Mouse (Mus musculus) embryonic fibroblast, embryonic 13.5 days (primary cell): Measurements from ENCODE around the gene Spg7.

ENCODE experiments used
- CTCF ChIP-seq: IDR thresholded peaks from 2 replicates; pipeline ENCODE4 v1.5.1; 2011; ENCODE audit warnings: mild to moderate bottlenecking, control low read depth, low read length, moderate library complexity, borderline replicate concordance; ENCODE audit not compliant: insufficient read depth
- POLR2A ChIP-seq: IDR thresholded peaks from 2 replicates; pipeline ENCODE4 v1.6.1; 2011; ENCODE audit warnings: low read depth, mild to moderate bottlenecking, control low read depth, low read length, moderate library complexity

DNA sequence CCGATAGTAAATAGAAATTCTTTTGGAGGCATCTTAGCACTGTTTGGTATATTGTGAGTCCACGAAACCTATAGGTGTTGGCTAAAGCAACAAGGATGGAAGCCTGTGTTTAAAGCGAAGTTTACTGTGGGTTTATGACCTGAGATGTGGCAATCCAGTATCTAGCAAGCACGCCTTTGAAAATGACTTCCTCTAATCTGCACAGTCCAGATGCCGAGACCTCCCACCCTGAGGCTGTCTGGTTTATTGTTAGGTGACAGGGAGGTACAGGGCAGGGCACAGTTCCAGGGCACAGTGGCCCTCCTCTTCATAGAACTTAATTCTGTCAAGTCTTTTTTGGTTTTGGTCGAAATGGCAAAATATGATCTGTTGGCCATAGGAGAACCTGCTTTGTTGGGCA lies 14.5 kb downstream of the Spg7 start:
- TF ChIP-seq POLR2A (no peak), CTCF (no peak)
